Mouse (Mus musculus): Measurements from ENCODE around the gene Capn11. TPM values are rescaled to one million over a fixed set of nuclear protein-coding genes. Genes with fewer than 3 reads are reported as not detected.

Gene Capn11
- total and polyA plus RNA-seq, 3 experiments, result 0.03 TPM; not detected in 2

GRCm38 (mm10) chr17:45594881-45595735 is 64.0 kb downstream of the Capn11 start:
- Histone ChIP-seq H3K9me3 (replicated peaks; ENCODE audit: insufficient read depth, low read length) (no peaks in the 10 kb centered on the region), H3K9ac (ENCODE audit: control insufficient read depth, low read depth, low read length, poor library complexity, severe bottlenecking) (peak overlapping the region; percentile 80), H3K27ac (ENCODE audit: control insufficient read depth, low read depth, low read length) (peak overlapping the region; percentile 64), H3K4me3 (ENCODE audit: control insufficient read depth in 1 of 2, insufficient read depth in 1 of 2, low read depth in 2 of 2, low read length in 2 of 2) (peak overlapping the region; percentile 60 to 80), H3K27me3 (ENCODE audit: control insufficient read depth in 1 of 2, insufficient read depth in 2 of 2, low read length in 2 of 2) (no peaks in the 10 kb centered on the region), H3K36me3 (ENCODE audit: control insufficient read depth in 1 of 2, insufficient read depth in 2 of 2, low read length in 2 of 2) (peaks cover 2 to 37% of the 10 kb centered on the region in 2 experiments; a peak in 3 of 4 replicates), H3K4me1 (ENCODE audit: control insufficient read depth in 1 of 2, insufficient read depth in 2 of 2, low read length in 2 of 2) (peaks cover 26 to 45% of the 10 kb centered on the region in 2 experiments), H3K79me2 (ENCODE audit: control insufficient read depth, insufficient read depth, low read length, poor library complexity) (peaks cover 41% of the 10 kb centered on the region)
- DNase-seq (ENCODE audit: low read depth, low spot score), result peak; percentile 87
- TF ChIP-seq ZMIZ1 (IDR thresholded peaks at IDR 0.05; ENCODE audit: low read depth, low read length) (peak; percentile 59; the same call in 1 of the 2 replicates), USF1 (IDR thresholded peaks at IDR 0.05; ENCODE audit: low read depth, low read length) (0 out of 2 replicates have a peak, but pooled peaks have one; percentile 0), ZKSCAN1 (IDR thresholded peaks at IDR 0.05; ENCODE audit: low read depth, low read length) (no peak), MYB (IDR thresholded peaks at IDR 0.05; ENCODE audit: low read depth, low read length) (no peak), MAZ (IDR thresholded peaks at IDR 0.05; ENCODE audit: low read depth, low read length) (no peak; the same call in 1 of the 2 replicates), GATA1 (IDR thresholded peaks at IDR 0.05; ENCODE audit: low read depth, low read length) (peak; percentile 46; the same call in 1 of the 2 replicates), ZC3H11A (IDR thresholded peaks at IDR 0.05; ENCODE audit: low read depth, low read length) (no peak), SIN3A (IDR thresholded peaks at IDR 0.05; ENCODE audit: low read length) (peak; percentile 20; the same call in 1 of the 2 replicates), GABPA (IDR thresholded peaks at IDR 0.05; ENCODE audit: low read depth, low read length) (no peak), POLR2AphosphoS2 (IDR thresholded peaks at IDR 0.05; ENCODE audit: low read length) (no peak; the same call in 1 of the 2 replicates), NELFE (IDR thresholded peaks at IDR 0.05; ENCODE audit: low read depth, low read length) (peak; percentile 71), ETS1 (IDR thresholded peaks at IDR 0.05; ENCODE audit: low read depth, low read length) (peak; percentile 20; the same call in 1 of the 2 replicates), POLR2AphosphoS5 (IDR thresholded peaks at IDR 0.05; ENCODE audit: borderline replicate concordance, low read depth, low read length) (no peak; the same call in 1 of the 2 replicates), EP300 (IDR thresholded peaks at IDR 0.05; ENCODE audit: low read depth in 1 of 2, low read length in 2 of 2) (no peak), TAL1 (IDR thresholded peaks at IDR 0.05; ENCODE audit: low read length) (no peak), E2F4 (IDR thresholded peaks at IDR 0.05; ENCODE audit: borderline replicate concordance, low read depth, low read length) (peak; percentile 15; the same call in 1 of the 2 replicates), USF2 (IDR thresholded peaks at IDR 0.05; ENCODE audit: borderline replicate concordance in 1 of 2, insufficient read depth in 1 of 2, low read depth in 1 of 2, low read length in 2 of 2) (no peak), MAFK (IDR thresholded peaks at IDR 0.05; ENCODE audit: borderline replicate concordance, low read depth, low read length) (no peak), NRF1 (IDR thresholded peaks at IDR 0.05; ENCODE audit: insufficient read depth, low read depth, low read length, poor library complexity, severe bottlenecking) (no peak), KAT2A (conservative IDR thresholded peaks at IDR 0.05; ENCODE audit: low read depth, low read length) (no peak), CHD1 (IDR thresholded peaks at IDR 0.05; ENCODE audit: low read depth, low read length) (no peak), SMC3 (IDR thresholded peaks at IDR 0.05; ENCODE audit: low read depth, low read length) (no peak), MAX (IDR thresholded peaks at IDR 0.05; ENCODE audit: low read length) (peak; percentile 86), HCFC1 (IDR thresholded peaks at IDR 0.05; ENCODE audit: low read depth, low read length) (peak; percentile 29; the same call in 1 of the 2 replicates), MXI1 (IDR thresholded peaks at IDR 0.05; ENCODE audit: low read depth, low read length) (peak; percentile 93), RAD21 (IDR thresholded peaks at IDR 0.05; ENCODE audit: low read depth, low read length) (no peak), RCOR1 (IDR thresholded peaks at IDR 0.05; ENCODE audit: low read depth, low read length) (no peak), BHLHE40 (IDR thresholded peaks at IDR 0.05; ENCODE audit: borderline replicate concordance, low read depth, low read length) (no peak), TCF12 (IDR thresholded peaks at IDR 0.05; ENCODE audit: low read depth, low read length) (peak; percentile 21; the same call in 1 of the 2 replicates), CTCF (IDR thresholded peaks at IDR 0.05 in 2 of 3, conservative IDR thresholded peaks at IDR 0.05 in 1 of 3; ENCODE audit: control insufficient read depth in 1 of 3, insufficient read depth in 1 of 3, low read depth in 2 of 3, low read length in 3 of 3, poor library complexity in 1 of 3, severe bottlenecking in 1 of 3) (no peak), JUND (IDR thresholded peaks at IDR 0.05; ENCODE audit: low read depth, low read length) (no peak), MYC (IDR thresholded peaks at IDR 0.05; ENCODE audit: low read depth, low read length) (peak; percentile 88), ZNF384 (IDR thresholded peaks at IDR 0.05; ENCODE audit: low read depth, low read length) (no peak), MEF2A (IDR thresholded peaks at IDR 0.05; ENCODE audit: extremely low read depth, insufficient replicate concordance, low read depth, low read length, poor library complexity, severe bottlenecking) (no peak), ELF1 (IDR thresholded peaks at IDR 0.05; ENCODE audit: low read depth, low read length) (no peak)
